Mouse (Mus musculus): ENCODE measurements around the gene Prickle4.

DNA sequence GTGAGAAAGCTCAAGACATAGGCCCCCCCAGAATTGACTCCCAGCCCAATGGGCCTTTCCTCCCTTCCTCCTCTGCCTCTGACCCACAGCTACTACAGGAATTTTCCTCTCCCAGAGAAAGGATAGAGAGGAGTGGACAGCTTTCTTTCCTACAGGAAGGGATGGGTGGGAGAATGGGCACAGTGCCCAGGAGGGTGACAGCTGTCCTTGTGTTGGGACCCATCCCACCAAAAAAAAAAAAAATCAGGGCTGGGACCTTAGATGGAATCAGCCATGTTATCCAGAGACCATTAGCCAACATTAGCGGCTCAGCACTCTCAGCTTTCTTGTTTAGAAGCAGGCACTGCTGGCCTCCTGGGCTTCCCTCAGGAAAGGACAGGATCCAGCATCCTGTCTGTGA, 11.7 kb upstream of the Prickle4 start:
- TF ChIP-seq POLR2A (IDR thresholded peaks at IDR 0.05; ENCODE audit: control insufficient read depth, extremely low read depth, insufficient read depth, low read length, poor library complexity) (no peak), CTCF (IDR thresholded peaks at IDR 0.05; ENCODE audit: borderline replicate concordance, control insufficient read depth, extremely low read depth, insufficient read depth, low read length, poor library complexity) (no peak)
